Mouse (Mus musculus) intestine, embryonic 15.5 days (tissue): ENCODE data around the gene Gpr161. TPM values are rescaled to one million over a fixed set of nuclear protein-coding genes. Genes with fewer than 3 reads are reported as not detected.

Source experiments
- ATAC-seq: fragments of 200-750 bp; cut with Nextera tagmentation; 2 replicates; pipeline ENCODE4 v1.8.0; 2017; ENCODE audit warnings: moderate TSS enrichment, moderate library complexity
- H3K27ac ChIP-seq: fragments of 300-500 bp; sonication (generic); 2 replicates; pipeline ENCODE4 v1.5.1; 2015; ENCODE audit warnings: mild to moderate bottlenecking, inconsistent platforms
- H3K27me3 ChIP-seq: fragments of 300-500 bp; sonication (generic); replicated peaks from 2 replicates; pipeline ENCODE4 v1.6.1; 2015; ENCODE audit warnings: inconsistent platforms
- H3K36me3 ChIP-seq: fragments of 300-500 bp; sonication (generic); 2 replicates; pipeline ENCODE4 v1.6.1; 2015; ENCODE audit warnings: inconsistent platforms
- H3K4me1 ChIP-seq: fragments of 300-500 bp; sonication (generic); replicated peaks from 2 replicates; pipeline ENCODE4 v1.6.1; 2015; ENCODE audit warnings: inconsistent platforms
- H3K4me2 ChIP-seq: fragments of 300-500 bp; sonication (generic); replicated peaks from 2 replicates; pipeline ENCODE4 v1.6.1; 2015; ENCODE audit warnings: mild to moderate bottlenecking, inconsistent platforms
- H3K4me3 ChIP-seq: fragments of 300-500 bp; sonication (generic); replicated peaks from 2 replicates; pipeline ENCODE4 v1.5.1; 2015; ENCODE audit warnings: inconsistent platforms
- H3K9ac ChIP-seq: fragments of 300-500 bp; sonication (generic); 2 replicates; pipeline ENCODE4 v1.6.1; 2015; ENCODE audit warnings: inconsistent platforms
- H3K9me3 ChIP-seq: fragments of 300-500 bp; sonication (generic); 2 replicates; pipeline ENCODE4 v1.6.1; 2016; ENCODE audit warnings: inconsistent platforms
- WGBS: fragments of 180-500 bp; shearing (Covaris S2); methylation state at CpG from one replicate; pipeline ENCODE4 v1.1.7; 2015; 5-methylcytosine and 5-hydroxymethylcytosine counted together
- polyA plus RNA-seq: library from polyadenylated mRNA; unstranded; fragments of >200 nt; fragmentation: Nextera tagmentation; extraction: Ambion mirVana; gene quantifications from 2 replicates; pipeline ENCODE4 v1.2.1, GENCODE M21; 2015

The Gpr161 gene
- polyA plus RNA-seq, 1 experiment from 2014 or later = 0.92 TPM

- Histone ChIP-seq H3K9me3 (no peaks in the 10 kb centered on the region), H3K4me2 (0 out of 2 replicates have a peak overlapping the region, but pooled peaks have one; percentile 93), H3K27me3 (no peaks in the 10 kb centered on the region), H3K4me1 (peaks cover 7% of the 10 kb centered on the region; the same call in 1 of the 2 replicates), H3K27ac (no peak overlapping the region), H3K4me3 (no peak overlapping the region), H3K9ac (no peak overlapping the region), H3K36me3 (no peaks in the 10 kb centered on the region)
- no peak for ATAC-seq
- WGBS = 75% methylated on average over 7 of the region's 7 CpGs
Observed at GRCm38 (mm10) chr1:165284096-165284495, 11.5 kb upstream of the Gpr161 start.

GRCm38 (mm10) chr1:165288165-165288564, 7.4 kb upstream of the Gpr161 start:
- H3K4me1 ChIP-seq = 0 out of 2 replicates have a peak, but pooled peaks cover 2% of the 10 kb centered on the region
- H3K4me2 ChIP-seq = no peak overlapping the region
- no peak overlapping the region for H3K4me3 ChIP-seq

GRCm38 (mm10) chr1:165289831-165290230, 5.8 kb upstream of the Gpr161 start:
- no peaks in the 10 kb centered on the region for H3K27me3 ChIP-seq
- 88% methylated on average over 4 of the region's 4 CpGs for WGBS

More at GRCm38 (mm10) chr1:165288165-165288564, 7.4 kb upstream of the Gpr161 start:
- no peaks in the 10 kb centered on the region for H3K36me3 ChIP-seq
- no peak overlapping the region for H3K27ac ChIP-seq
- H3K9ac ChIP-seq = no peak overlapping the region
- no peaks in the 10 kb centered on the region for H3K27me3 ChIP-seq
- no peak for ATAC-seq
- 90% methylated on average over 9 of the region's 9 CpGs for WGBS
- no peaks in the 10 kb centered on the region for H3K9me3 ChIP-seq

GRCm38 (mm10) chr1:165291606-165292005, 4.0 kb upstream of the Gpr161 start:
- no peak for ATAC-seq
- 69% methylated on average over 6 of the region's 6 CpGs for WGBS
- no peaks in the 10 kb centered on the region for H3K4me1 ChIP-seq
- H3K27me3 ChIP-seq = no peaks in the 10 kb centered on the region
- no peak overlapping the region for H3K4me3 ChIP-seq
- no peak overlapping the region for H3K9ac ChIP-seq
- no peak overlapping the region for H3K4me2 ChIP-seq
- H3K9me3 ChIP-seq = no peaks in the 10 kb centered on the region
- H3K36me3 ChIP-seq = no peaks in the 10 kb centered on the region
- H3K27ac ChIP-seq = no peak overlapping the region

More at GRCm38 (mm10) chr1:165289831-165290230, 5.8 kb upstream of the Gpr161 start:
- Histone ChIP-seq H3K4me1 (no peaks in the 10 kb centered on the region), H3K9ac (no peak overlapping the region), H3K9me3 (no peaks in the 10 kb centered on the region), H3K4me3 (no peak overlapping the region), H3K36me3 (no peaks in the 10 kb centered on the region), H3K4me2 (no peak overlapping the region), H3K27ac (no peak overlapping the region)
- ATAC-seq = no peak

- H3K9ac ChIP-seq = no peak overlapping the region
- no peak overlapping the region for H3K27ac ChIP-seq
- 64% methylated on average over 3 of the region's 3 CpGs for WGBS
- no peak overlapping the region for H3K4me2 ChIP-seq
- no peaks in the 10 kb centered on the region for H3K36me3 ChIP-seq
- no peak overlapping the region for H3K4me3 ChIP-seq
- H3K9me3 ChIP-seq = no peaks in the 10 kb centered on the region
- ATAC-seq = no peak
- H3K4me1 ChIP-seq = peaks cover 5% of the 10 kb centered on the region; the same call in 1 of the 2 replicates
- no peaks in the 10 kb centered on the region for H3K27me3 ChIP-seq
Observed at GRCm38 (mm10) chr1:165301108-165301507, 5.5 kb downstream of the Gpr161 start.

GRCm38 (mm10) chr1:165301567-165301966, 6.0 kb downstream of the Gpr161 start:
- no peaks in the 10 kb centered on the region for H3K36me3 ChIP-seq
- H3K4me2 ChIP-seq = no peak overlapping the region
- H3K9ac ChIP-seq = no peak overlapping the region
- no peaks in the 10 kb centered on the region for H3K27me3 ChIP-seq
- WGBS = 85% methylated on average over 2 of the region's 2 CpGs
- H3K27ac ChIP-seq = no peak overlapping the region
- H3K4me1 ChIP-seq = peaks cover 5% of the 10 kb centered on the region; the same call in 1 of the 2 replicates
- H3K4me3 ChIP-seq = no peak overlapping the region
- H3K9me3 ChIP-seq = no peaks in the 10 kb centered on the region
- ATAC-seq = no peak

GRCm38 (mm10) chr1:165302455-165303208, 7.0 kb downstream of the Gpr161 start:
- Histone ChIP-seq H3K27me3 (no peaks in the 10 kb centered on the region), H3K4me2 (no peak overlapping the region), H3K36me3 (no peaks in the 10 kb centered on the region), H3K4me1 (peaks cover 5% of the 10 kb centered on the region; the same call in 1 of the 2 replicates), H3K4me3 (no peak overlapping the region), H3K9me3 (no peaks in the 10 kb centered on the region), H3K27ac (no peak overlapping the region), H3K9ac (no peak overlapping the region)
- WGBS = 67% methylated on average over 13 of the region's 13 CpGs
- peak; percentile 89 for ATAC-seq

GRCm38 (mm10) chr1:165303209-165303608, 7.6 kb downstream of the Gpr161 start:
- Histone ChIP-seq H3K36me3 (no peaks in the 10 kb centered on the region), H3K27me3 (no peaks in the 10 kb centered on the region), H3K27ac (no peak overlapping the region), H3K4me1 (peaks cover 5% of the 10 kb centered on the region; the same call in 1 of the 2 replicates), H3K9ac (no peak overlapping the region), H3K9me3 (no peaks in the 10 kb centered on the region), H3K4me2 (no peak overlapping the region), H3K4me3 (no peak overlapping the region)
- ATAC-seq = no peak
- WGBS = 75% methylated on average over 6 of the region's 6 CpGs

GRCm38 (mm10) chr1:165304341-165304740, 8.8 kb downstream of the Gpr161 start:
- Histone ChIP-seq H3K9ac (no peak overlapping the region), H3K4me1 (peaks cover 5% of the 10 kb centered on the region; the same call in 1 of the 2 replicates), H3K4me3 (no peak overlapping the region), H3K27ac (no peak overlapping the region), H3K36me3 (no peaks in the 10 kb centered on the region), H3K4me2 (no peak overlapping the region), H3K9me3 (no peaks in the 10 kb centered on the region), H3K27me3 (no peaks in the 10 kb centered on the region)
- 87% methylated on average over 7 of the region's 7 CpGs for WGBS
- ATAC-seq = no peak

- Histone ChIP-seq H3K9me3 (no peaks in the 10 kb centered on the region), H3K4me1 (no peaks in the 10 kb centered on the region), H3K36me3 (no peaks in the 10 kb centered on the region), H3K27ac (no peak overlapping the region), H3K4me3 (no peak overlapping the region), H3K4me2 (no peak overlapping the region), H3K9ac (no peak overlapping the region), H3K27me3 (no peaks in the 10 kb centered on the region)
- no peak for ATAC-seq
- 83% methylated on average over 11 of the region's 11 CpGs for WGBS
Observed at GRCm38 (mm10) chr1:165308180-165308579, 12.6 kb downstream of the Gpr161 start.

- no peaks in the 10 kb centered on the region for H3K36me3 ChIP-seq
- H3K9me3 ChIP-seq = no peaks in the 10 kb centered on the region
- H3K4me3 ChIP-seq = no peak overlapping the region
- no peak overlapping the region for H3K27ac ChIP-seq
- no peak overlapping the region for H3K4me2 ChIP-seq
- H3K9ac ChIP-seq = no peak overlapping the region
- no peaks in the 10 kb centered on the region for H3K27me3 ChIP-seq
- WGBS = 51% methylated on average over 11 of the region's 11 CpGs
- no peak for ATAC-seq
- H3K4me1 ChIP-seq = peaks cover 5% of the 10 kb centered on the region
Observed at GRCm38 (mm10) chr1:165316361-165316760, 20.8 kb downstream of the Gpr161 start.

- Histone ChIP-seq H3K27me3 (no peaks in the 10 kb centered on the region), H3K4me3 (no peak overlapping the region), H3K4me1 (peaks cover 7% of the 10 kb centered on the region), H3K27ac (peak overlapping the region; percentile 64), H3K4me2 (peak overlapping the region; percentile 28; the same call in 1 of the 2 replicates), H3K9ac (no peak overlapping the region), H3K9me3 (no peaks in the 10 kb centered on the region), H3K36me3 (peaks cover 3% of the 10 kb centered on the region; the same call in 1 of the 2 replicates)
- WGBS = 32% methylated on average over 10 of the region's 10 CpGs
- ATAC-seq = peak; percentile 78
Observed at GRCm38 (mm10) chr1:165320141-165320934, 24.7 kb downstream of the Gpr161 start.
